Mouse (Mus musculus) stomach, postnatal 0 days (tissue): Measurements from ENCODE around the gene Cyp2c23. TPM values are rescaled to one million over a fixed set of nuclear protein-coding genes. Genes with fewer than 3 reads are reported as not detected.

Experiments used
- ATAC-seq: fragments of 200-750 bp; cut with Nextera tagmentation; 2 replicates; pipeline ENCODE4 v1.8.0; 2017; ENCODE audit not compliant: low FRiP score, low TSS enrichment
- DNase-seq: peaks from one replicate; pipeline ENCODE4 v3.0.0-alpha.2; 2016; ENCODE audit warnings: low spot score
- H3K27ac ChIP-seq: fragments of 300-500 bp; sonication (generic); replicated peaks from 2 replicates; pipeline ENCODE4 v1.5.1; 2014; ENCODE audit warnings: mild to moderate bottlenecking, control low read depth
- H3K27me3 ChIP-seq: fragments of 300-500 bp; sonication (generic); 2 replicates; pipeline ENCODE4 v1.6.1; 2014; ENCODE audit warnings: low read length; ENCODE audit not compliant: control insufficient read depth, insufficient read depth
- H3K36me3 ChIP-seq: fragments of 300-500 bp; sonication (generic); 2 replicates; pipeline ENCODE4 v1.6.1; 2014; ENCODE audit warnings: low read length, mixed read lengths; ENCODE audit not compliant: control insufficient read depth, insufficient read depth
- H3K4me1 ChIP-seq: fragments of 300-500 bp; sonication (generic); replicated peaks from 2 replicates; pipeline ENCODE4 v1.6.1; 2014; ENCODE audit warnings: antibody characterized with exemption; ENCODE audit not compliant: control insufficient read depth, insufficient read depth
- H3K4me2 ChIP-seq: fragments of 300-500 bp; sonication (generic); replicated peaks from 2 replicates; pipeline ENCODE4 v1.6.1; 2014; ENCODE audit warnings: low read depth, mild to moderate bottlenecking, control low read depth, moderate library complexity
- H3K4me3 ChIP-seq: fragments of 300-500 bp; sonication (generic); 2 replicates; pipeline ENCODE4 v1.5.1; 2014; ENCODE audit warnings: low read depth, low read length, control low read depth
- H3K9ac ChIP-seq: fragments of 300-500 bp; sonication (generic); 2 replicates; pipeline ENCODE4 v1.6.1; 2014; ENCODE audit warnings: mild to moderate bottlenecking, low read length, control low read depth, mixed read lengths
- H3K9me3 ChIP-seq: fragments of 300-500 bp; sonication (generic); 2 replicates; pipeline ENCODE4 v1.6.1; 2016; ENCODE audit warnings: low read length; ENCODE audit not compliant: control insufficient read depth
- CTCF ChIP-seq: IDR thresholded peaks from 2 replicates; pipeline ENCODE4 v1.5.1; 2016; ENCODE audit warnings: antibody characterized with exemption, low read depth, mild to moderate bottlenecking, moderate library complexity
- EP300 ChIP-seq: optimal IDR thresholded peaks from 2 replicates; pipeline ENCODE3; 2016; ENCODE audit warnings: antibody characterized with exemption
- WGBS: fragments of 180-500 bp; shearing (Covaris S2); extraction: QIAGEN DNeasy Blood & Tissue Kit; methylation state at CpG from one replicate; pipeline ENCODE4 v1.1.7; 2014; 5-methylcytosine and 5-hydroxymethylcytosine counted together
- polyA plus RNA-seq: library from polyadenylated mRNA; unstranded; fragments of >200 nt; fragmentation: Nextera tagmentation; extraction: Ambion mirVana; gene quantifications from 2 replicates; pipeline ENCODE4 v1.2.1, GENCODE M21; 2015

Gene Cyp2c23
- polyA plus RNA-seq, 1 experiment from 2014 or later: 5.5 TPM

DNA sequence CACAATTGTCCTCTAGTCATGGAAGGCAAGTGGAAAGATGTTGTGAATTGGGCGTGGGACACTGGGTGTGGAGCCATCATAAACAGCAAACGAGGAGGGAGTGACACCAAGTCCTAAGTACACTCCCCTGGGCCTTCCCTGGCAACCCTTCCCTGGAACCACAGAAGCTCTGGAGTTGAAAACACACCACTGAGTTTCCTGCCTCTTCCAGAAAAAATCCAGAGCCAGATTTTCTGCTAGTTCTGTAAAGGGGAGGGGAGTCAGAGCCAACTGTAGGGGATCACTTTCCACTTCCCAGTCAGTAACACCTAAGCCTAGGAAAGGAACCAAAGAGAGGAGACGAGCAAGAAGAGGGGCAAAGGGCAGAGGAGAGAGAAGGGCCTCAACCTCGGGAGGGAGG is 71.6 kb downstream of the Cyp2c23 start:
- H3K9me3 ChIP-seq: no peaks in the 10 kb centered on the region
- no peaks in the 10 kb centered on the region for H3K36me3 ChIP-seq
- H3K9ac ChIP-seq: no peak overlapping the region
- no peak for ATAC-seq
- no peak for DNase-seq
- H3K27ac ChIP-seq: no peak overlapping the region
- H3K4me1 ChIP-seq: no peaks in the 10 kb centered on the region
- no peak overlapping the region for H3K4me3 ChIP-seq
- no peaks in the 10 kb centered on the region for H3K27me3 ChIP-seq
- 27% methylated on average over 4 of the region's 4 CpGs for WGBS
- TF ChIP-seq EP300 (no peak), CTCF (no peak)
- no peak overlapping the region for H3K4me2 ChIP-seq

GRCm38 (mm10) chr19:43955266-43955665 is 73.7 kb downstream of the Cyp2c23 start:
- WGBS: 80% methylated on average over 5 of the region's 5 CpGs
- Histone ChIP-seq H3K4me2 (no peak overlapping the region), H3K27me3 (no peaks in the 10 kb centered on the region), H3K9me3 (no peaks in the 10 kb centered on the region), H3K27ac (no peak overlapping the region), H3K4me3 (no peak overlapping the region), H3K36me3 (no peaks in the 10 kb centered on the region), H3K9ac (no peak overlapping the region), H3K4me1 (no peaks in the 10 kb centered on the region)
- no peak for DNase-seq
- no peak for ATAC-seq
- TF ChIP-seq CTCF (no peak), EP300 (no peak)

Other genes starting within 250 kb of the Cyp2c23 start
- gene Abcc2, start 247.0 kb downstream of the Cyp2c23 start, polyA plus RNA-seq: 0.12 and 0.15 TPM in 2 replicates
- 14.2 and 14.6 TPM in 2 replicates for gene Dnmbp, start 89.0 kb downstream of the Cyp2c23 start, polyA plus RNA-seq
- gene Cpn1, start 42.7 kb downstream of the Cyp2c23 start, polyA plus RNA-seq: 45.3 and 47.4 TPM in 2 replicates
- 36.6 and 40.1 TPM in 2 replicates for gene Erlin1, start 40.6 kb upstream of the Cyp2c23 start, polyA plus RNA-seq
- gene Chuk, start 78.3 kb upstream of the Cyp2c23 start, polyA plus RNA-seq: 21.3 and 23.7 TPM in 2 replicates
- 13.0 and 13.6 TPM in 2 replicates for gene Cwf19l1, start 106.7 kb upstream of the Cyp2c23 start, polyA plus RNA-seq
- 54.3 and 60.3 TPM in 2 replicates for gene Bloc1s2, start 117.2 kb upstream of the Cyp2c23 start, polyA plus RNA-seq
- gene Pkd2l1, start 163.2 kb upstream of the Cyp2c23 start, polyA plus RNA-seq: not detected in 2 replicates
- gene Scd3, start 174.1 kb upstream of the Cyp2c23 start, polyA plus RNA-seq: 0.05 and 0.10 TPM in 2 replicates